Mouse (Mus musculus) heart, adult 2 months (tissue): ENCODE results near the gene Ppm1h. TPM values are rescaled to one million over a fixed set of nuclear protein-coding genes. Genes with fewer than 3 reads are reported as not detected.
A peak's percentile ranks its signal among the peaks of the same experiment; 100 is the strongest.

Experiments used
- DNase-seq, 2 experiments: peaks; one replicate each; pipeline ENCODE4 v3.0.0; 2021
- H3K27ac ChIP-seq: fragments of 200-600 bp; 2 replicates; pipeline ENCODE4 v1.8.1; 2022
- H3K27me3 ChIP-seq: fragments of 200-500 bp; 2 replicates; pipeline ENCODE4 v1.6.1; 2012; ENCODE audit warnings: mild to moderate bottlenecking, low read length, inconsistent platforms, mixed read lengths; ENCODE audit not compliant: control insufficient read depth, insufficient read depth
- H3K36me3 ChIP-seq: fragments of 200-500 bp; 2 replicates; pipeline ENCODE4 v1.6.1; 2012; ENCODE audit warnings: low read length, inconsistent platforms; ENCODE audit not compliant: control insufficient read depth, insufficient read depth
- H3K4me1 ChIP-seq: fragments of 200-500 bp; 2 replicates; pipeline ENCODE4 v1.6.1; 2011; ENCODE audit warnings: low read length; ENCODE audit not compliant: control insufficient read depth, insufficient read depth
- H3K4me3 ChIP-seq: fragments of 200-600 bp; 2 replicates; pipeline ENCODE4 v1.8.1; 2022
- H3K79me2 ChIP-seq: fragments of 200-500 bp; replicated peaks from 2 replicates; pipeline ENCODE4 v1.6.1; 2012; ENCODE audit warnings: mild to moderate bottlenecking, inconsistent platforms, low read length, moderate library complexity, mixed read lengths; ENCODE audit not compliant: control insufficient read depth, insufficient read depth
- H3K9ac ChIP-seq: fragments of 200-500 bp; 2 replicates; pipeline ENCODE4 v1.6.1; 2012; ENCODE audit warnings: low read depth, mild to moderate bottlenecking, control low read depth, inconsistent platforms, low read length, mixed read lengths
- CTCF ChIP-seq: fragments of 200-600 bp; IDR thresholded peaks from 2 replicates; pipeline ENCODE4 v1.8.1; 2022; ENCODE audit warnings: antibody characterized with exemption, mild to moderate bottlenecking, moderate library complexity
- EP300 ChIP-seq: fragments of 200-500 bp; IDR thresholded peaks from 2 replicates; pipeline ENCODE4 v1.6.1; 2011; ENCODE audit warnings: low read depth, low read length, control low read depth; ENCODE audit not compliant: insufficient read depth
- POLR2A ChIP-seq: fragments of 200-500 bp; IDR thresholded peaks from 2 replicates; pipeline ENCODE4 v1.6.1; 2011; ENCODE audit warnings: mild to moderate bottlenecking, low read depth, low read length, control low read depth; ENCODE audit not compliant: insufficient read depth
- WGBS: fragments of 180-500 bp; shearing (Covaris S2); methylation state at CpG from one replicate; pipeline ENCODE4 v1.1.7; 2018; 5-methylcytosine and 5-hydroxymethylcytosine counted together
- intact Hi-C: fragments of 180-260 bp; cut with DNase I; formaldehyde crosslinking; loops from one replicate; pipeline ENCODE4 v1.15.1; 2025
- polyA plus RNA-seq: library from polyadenylated mRNA; depleted of rRNA; stranded (reverse); fragments of >200 nt; gene quantifications from 2 replicates; pipeline ENCODE4 v1.2.3, GENCODE M21; 2012
- total RNA-seq, 2 experiments: library from RNA; stranded (reverse); gene quantifications; 2 replicates each; pipeline ENCODE4 v1.2.3; 2021

The Ppm1h gene
- total and polyA plus RNA-seq, 3 experiments, result 4.5 to 7.8 (median 6.4) TPM

DNA sequence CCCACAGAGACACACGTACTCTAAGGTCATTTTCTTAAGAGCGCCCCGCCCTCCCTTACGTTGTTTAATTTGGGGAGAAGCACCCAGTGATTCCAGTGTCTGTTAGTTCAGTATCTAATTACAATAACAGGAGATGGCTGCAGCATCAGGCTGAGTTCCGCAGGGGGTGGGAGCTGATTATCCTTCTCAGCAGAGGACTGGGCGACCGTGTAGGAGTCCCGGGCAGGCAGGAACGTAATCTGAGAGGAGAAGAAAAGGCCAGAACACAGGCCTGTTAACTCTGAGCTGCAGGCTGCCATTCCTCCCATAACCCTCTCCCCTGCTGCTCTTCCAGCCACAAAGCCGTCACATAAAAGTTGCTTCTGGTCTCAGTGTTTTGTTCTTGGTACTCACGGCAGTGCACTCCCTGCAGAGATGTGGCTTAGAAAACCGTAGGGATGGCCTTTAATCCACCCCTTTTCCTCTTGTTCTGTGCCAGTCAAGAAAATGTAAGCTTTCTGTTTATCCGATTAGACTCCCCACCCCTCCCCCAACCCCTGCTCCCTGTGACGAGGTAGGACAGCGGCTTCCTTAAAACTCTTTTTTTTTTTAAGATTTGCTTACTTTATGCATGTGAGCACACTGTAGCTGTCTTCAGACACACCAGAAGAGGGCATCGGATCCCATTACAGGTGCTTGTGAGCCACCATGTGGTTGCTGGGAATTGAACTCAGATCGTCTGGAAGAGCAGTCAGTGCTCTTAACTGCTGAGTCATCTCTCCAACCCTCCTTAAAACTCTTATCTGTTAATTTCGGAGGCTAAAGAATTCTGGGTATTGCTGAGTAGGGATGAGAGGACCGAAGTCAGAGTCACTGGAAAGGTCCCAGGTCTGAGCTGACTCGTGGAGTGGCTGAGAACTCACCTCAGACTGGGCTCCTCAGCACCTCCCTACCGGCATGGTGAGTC is 113.7 kb downstream of the Ppm1h start:
- Histone ChIP-seq H3K4me1 (peaks cover 7% of the 10 kb centered on the region), H3K4me3 (peak overlapping the region; percentile 32), H3K27me3 (no peaks in the 10 kb centered on the region), H3K9ac (peak overlapping the region; percentile 43), H3K79me2 (no peaks in the 10 kb centered on the region), H3K27ac (peak overlapping the region; percentile 66), H3K36me3 (no peaks in the 10 kb centered on the region)
- TF ChIP-seq CTCF (peak; percentile 41), POLR2A (no peak), EP300 (no peak)
- intact Hi-C loops, result loop anchor here (2.0 to 5.0 kb wide), 3 partner anchors 40 to 240 kb away; partner anchors contain the start of gene Ppm1h
- 23% methylated on average over 21 of the region's 21 CpGs for WGBS
- DNase-seq, result peak in 1 of 2 experiments; percentile 29

DNA sequence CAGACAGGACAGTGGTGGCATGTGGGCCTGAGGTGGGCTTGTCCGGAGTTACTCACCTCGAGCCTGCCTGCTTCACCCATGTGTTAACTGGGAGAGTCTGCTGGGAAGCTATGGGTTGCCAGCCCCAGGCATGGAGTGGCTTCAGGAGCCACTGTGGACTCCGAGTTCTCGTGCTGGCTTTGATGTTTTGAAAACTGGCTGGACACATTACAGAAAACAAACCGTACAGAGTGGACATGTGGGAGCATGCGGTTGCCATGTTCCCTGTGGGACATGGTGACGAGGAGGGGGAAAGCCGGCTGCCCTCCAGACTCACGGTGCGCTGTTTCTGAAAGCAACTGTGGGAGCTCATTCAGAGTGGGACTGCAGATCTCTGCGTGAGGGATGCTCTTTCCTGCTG is 114.6 kb downstream of the Ppm1h start:
- Histone ChIP-seq H3K36me3 (no peaks in the 10 kb centered on the region), H3K79me2 (no peaks in the 10 kb centered on the region), H3K27ac (no peak overlapping the region), H3K4me1 (peaks cover 7% of the 10 kb centered on the region), H3K4me3 (no peak overlapping the region), H3K9ac (no peak overlapping the region), H3K27me3 (no peaks in the 10 kb centered on the region)
- DNase-seq, result no peak
- WGBS, result 86% methylated on average over 11 of the region's 11 CpGs
- no peak for TF ChIP-seq CTCF
- TF ChIP-seq EP300, result no peak
- TF ChIP-seq POLR2A, result no peak
- intact Hi-C loops, result loop anchor here (2.0 to 5.0 kb wide), 3 partner anchors 41 to 241 kb away; partner anchors contain the start of gene Ppm1h

DNA sequence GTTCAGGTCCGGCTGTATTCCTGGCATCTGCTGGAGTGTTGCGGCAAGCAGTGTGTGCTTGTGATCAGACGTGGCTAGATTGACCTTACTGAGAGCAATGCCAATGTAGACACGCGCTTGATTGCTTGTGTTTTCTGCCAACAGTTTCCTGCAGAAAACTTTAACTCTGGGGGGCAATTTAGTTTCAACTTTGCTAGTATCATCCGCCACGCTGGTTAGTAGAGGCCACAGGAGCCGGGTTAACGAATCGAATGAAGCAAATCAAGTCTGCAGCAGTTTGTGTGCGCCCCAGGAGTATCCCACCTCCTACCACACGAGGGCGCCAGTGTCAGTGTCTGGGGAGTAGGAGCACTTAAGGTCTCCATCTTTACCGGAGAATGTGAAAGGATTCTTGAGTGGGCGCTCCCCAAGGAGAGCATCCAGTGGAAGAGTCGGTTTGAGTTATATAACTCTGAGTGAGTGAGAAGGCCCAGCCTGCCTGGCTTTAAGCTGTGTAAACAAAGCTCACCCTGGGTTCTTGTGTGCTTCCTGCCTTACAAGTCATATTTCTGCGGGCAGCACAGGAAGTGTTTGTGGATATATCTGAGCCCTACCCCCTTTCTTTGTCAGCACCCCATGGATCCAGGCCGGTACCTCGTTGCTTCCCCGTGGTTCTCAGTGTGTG is 115.8 kb downstream of the Ppm1h start:
- WGBS, result 36% methylated on average over 20 of the region's 20 CpGs
- peak; percentile 91 for TF ChIP-seq CTCF
- TF ChIP-seq EP300, result 0 out of 2 replicates have a peak, but pooled peaks have one; percentile 58
- TF ChIP-seq POLR2A, result 0 out of 2 replicates have a peak, but pooled peaks have one; percentile 26
- peak overlapping the region; percentile 65 for H3K9ac ChIP-seq
- H3K27ac ChIP-seq, result peak overlapping the region; percentile 60
- H3K4me1 ChIP-seq, result peaks cover 7% of the 10 kb centered on the region
- intact Hi-C loops, result loop anchor here (5.0 kb wide), 2 partner anchors 42 to 242 kb away; no protein-coding TSS in a partner anchor
- peak; percentile 75 to 80 for DNase-seq
- no peaks in the 10 kb centered on the region for H3K27me3 ChIP-seq
- peak overlapping the region; percentile 31; the same call in 1 of the 2 replicates for H3K4me3 ChIP-seq
- no peaks in the 10 kb centered on the region for H3K36me3 ChIP-seq
- H3K79me2 ChIP-seq, result no peaks in the 10 kb centered on the region

DNA sequence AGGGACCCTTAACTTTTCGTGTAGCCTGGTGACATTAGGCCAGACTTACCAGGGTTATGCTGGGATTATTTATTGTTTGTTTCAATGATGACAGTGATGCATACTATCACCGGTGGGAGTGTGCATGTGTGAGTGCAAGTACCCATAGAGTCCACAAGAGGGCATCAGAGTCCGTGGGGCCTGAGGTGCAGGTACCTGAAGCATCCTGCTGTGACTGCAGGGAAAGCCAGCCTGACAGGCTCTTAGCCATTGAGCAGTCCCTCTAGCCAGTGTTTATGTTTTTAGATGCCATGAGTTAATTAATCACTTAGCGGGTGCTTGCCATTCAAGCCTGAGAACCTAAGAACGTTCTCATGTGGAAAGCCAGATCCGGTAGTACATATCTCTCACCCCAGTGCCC is 119.4 kb downstream of the Ppm1h start:
- Histone ChIP-seq H3K79me2 (no peaks in the 10 kb centered on the region), H3K9ac (no peak overlapping the region), H3K36me3 (no peaks in the 10 kb centered on the region), H3K27ac (no peak overlapping the region), H3K4me1 (peaks cover 11% of the 10 kb centered on the region), H3K27me3 (no peaks in the 10 kb centered on the region), H3K4me3 (no peak overlapping the region)
- DNase-seq, result no peak
- TF ChIP-seq EP300, result no peak
- TF ChIP-seq CTCF, result peak; percentile 54
- TF ChIP-seq POLR2A, result no peak
- intact Hi-C loops, result no loop called here
- WGBS, result 92% methylated on average over 6 of the region's 6 CpGs

DNA sequence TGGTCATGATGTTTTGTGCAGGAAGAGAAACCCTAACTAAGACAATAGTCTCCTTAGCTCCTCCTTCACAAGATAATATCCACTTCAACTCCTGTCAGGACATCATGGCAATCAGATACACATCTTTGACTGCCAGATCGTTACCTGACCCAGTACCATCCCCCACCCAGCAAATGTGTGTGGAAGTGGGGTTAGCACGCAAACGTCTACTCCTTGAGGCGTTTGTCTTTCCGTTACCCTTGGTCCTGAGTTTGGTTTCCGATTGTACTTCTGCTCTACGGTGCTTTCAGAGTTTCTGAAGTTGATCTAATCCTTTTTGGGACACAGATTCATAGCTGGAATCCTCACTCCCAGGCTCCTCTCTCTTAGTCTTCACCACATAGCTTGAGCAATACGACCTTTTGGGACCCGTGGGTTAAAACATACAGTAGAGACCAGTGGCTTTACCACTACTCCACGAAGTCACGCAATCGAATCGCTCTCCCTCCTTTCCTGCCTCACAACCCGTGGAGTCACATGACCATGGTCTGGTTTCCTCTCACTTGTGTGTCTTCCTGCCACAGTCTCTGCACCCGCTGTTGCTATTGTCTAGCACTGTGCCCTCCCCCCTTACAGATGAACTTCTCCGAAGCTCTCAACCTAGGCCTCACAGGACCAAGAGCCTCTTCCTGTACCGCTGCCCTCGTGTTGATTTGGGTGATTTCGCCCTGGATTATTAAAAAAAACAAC is 121.6 kb downstream of the Ppm1h start:
- intact Hi-C loops, result loop anchor here (5.0 kb wide), 1 partner anchor 292 kb away; no protein-coding TSS in a partner anchor
- Histone ChIP-seq H3K79me2 (no peaks in the 10 kb centered on the region), H3K27me3 (no peaks in the 10 kb centered on the region), H3K9ac (no peak overlapping the region), H3K27ac (peak overlapping the region; percentile 61), H3K4me1 (peaks cover 8% of the 10 kb centered on the region; the same call in 1 of the 2 replicates), H3K36me3 (no peaks in the 10 kb centered on the region), H3K4me3 (no peak overlapping the region)
- WGBS, result 56% methylated on average over 19 of the region's 19 CpGs
- TF ChIP-seq EP300 (0 out of 2 replicates have a peak, but pooled peaks have one; percentile 62), POLR2A (no peak)
- peak in 1 of 2 experiments; percentile 56 for DNase-seq
